Mouse (Mus musculus) bone marrow, adult 2 months (tissue): Measurements from ENCODE around the gene Cyp4f17. TPM values are rescaled to one million over a fixed set of nuclear protein-coding genes. Genes with fewer than 3 reads are reported as not detected.
"Not testable (repeated sequence)": the region's sequence is repeated elsewhere in the genome, so short reads cannot be mapped to it uniquely, and the experiment has no call there.

Experiments
- H3K27ac ChIP-seq: fragments of 200-500 bp; 2 replicates; pipeline ENCODE4 v1.5.1; 2012; ENCODE audit warnings: low read depth, mild to moderate bottlenecking, control low read depth, inconsistent platforms, low read length; ENCODE audit not compliant: control insufficient read depth, poor library complexity, insufficient read depth
- H3K4me1 ChIP-seq: fragments of 200-500 bp; 2 replicates; pipeline ENCODE4 v1.6.1; 2011; ENCODE audit warnings: low read length; ENCODE audit not compliant: control insufficient read depth, insufficient read depth
- H3K4me3 ChIP-seq: fragments of 200-500 bp; replicated peaks from 2 replicates; pipeline ENCODE3; 2011; ENCODE audit warnings: mild to moderate bottlenecking, low read depth, low read length, control low read depth; ENCODE audit not compliant: control insufficient read depth
- POLR2A ChIP-seq: fragments of 200-500 bp; IDR thresholded peaks from 2 replicates; pipeline ENCODE4 v1.6.1; 2011; ENCODE audit warnings: low read depth, mild to moderate bottlenecking, control low read depth, low read length, borderline replicate concordance; ENCODE audit not compliant: control insufficient read depth
- WGBS: fragments of 180-500 bp; shearing (Covaris S2); methylation state at CpG from one replicate; pipeline ENCODE4 v1.1.7; 2018; 5-methylcytosine and 5-hydroxymethylcytosine counted together
- polyA plus RNA-seq: library from polyadenylated mRNA; stranded (reverse); fragments of >200 nt; gene quantifications from 2 replicates; pipeline ENCODE4 v1.2.4, GENCODE M21; 2011; ENCODE audit warnings: low replicate concordance; ENCODE audit not compliant: missing spikeins, insufficient read depth, insufficient read length

The Cyp4f17 gene
- polyA plus RNA-seq, 1 experiment: 3.3 TPM

DNA sequence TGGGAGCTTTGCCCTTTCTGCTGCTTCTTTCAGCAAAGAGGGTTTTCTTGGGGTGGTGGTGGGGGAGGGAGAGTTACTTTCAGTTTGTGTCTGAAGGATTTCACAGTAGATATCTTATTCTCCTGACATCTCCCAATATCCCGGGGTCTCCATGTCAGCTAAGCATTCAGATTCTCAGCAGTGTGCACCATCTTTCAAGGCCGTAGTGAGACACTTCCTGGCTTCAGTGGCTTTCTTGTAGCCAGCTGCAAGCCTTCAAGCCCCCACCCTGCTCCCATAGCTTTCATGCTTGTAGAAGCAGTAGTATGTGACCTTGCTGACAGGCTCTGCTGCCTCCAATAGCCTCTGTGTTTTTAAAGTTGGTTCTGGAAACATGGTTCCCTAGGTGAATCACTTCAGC lies 67.4 kb downstream of the Cyp4f17 start:
- whole genome bisulfite sequencing: 67% methylated on average over 2 of the region's 2 CpGs
- not testable (repeated sequence) for H3K4me3 ChIP-seq, H3K4me1 ChIP-seq, H3K27ac ChIP-seq

DNA sequence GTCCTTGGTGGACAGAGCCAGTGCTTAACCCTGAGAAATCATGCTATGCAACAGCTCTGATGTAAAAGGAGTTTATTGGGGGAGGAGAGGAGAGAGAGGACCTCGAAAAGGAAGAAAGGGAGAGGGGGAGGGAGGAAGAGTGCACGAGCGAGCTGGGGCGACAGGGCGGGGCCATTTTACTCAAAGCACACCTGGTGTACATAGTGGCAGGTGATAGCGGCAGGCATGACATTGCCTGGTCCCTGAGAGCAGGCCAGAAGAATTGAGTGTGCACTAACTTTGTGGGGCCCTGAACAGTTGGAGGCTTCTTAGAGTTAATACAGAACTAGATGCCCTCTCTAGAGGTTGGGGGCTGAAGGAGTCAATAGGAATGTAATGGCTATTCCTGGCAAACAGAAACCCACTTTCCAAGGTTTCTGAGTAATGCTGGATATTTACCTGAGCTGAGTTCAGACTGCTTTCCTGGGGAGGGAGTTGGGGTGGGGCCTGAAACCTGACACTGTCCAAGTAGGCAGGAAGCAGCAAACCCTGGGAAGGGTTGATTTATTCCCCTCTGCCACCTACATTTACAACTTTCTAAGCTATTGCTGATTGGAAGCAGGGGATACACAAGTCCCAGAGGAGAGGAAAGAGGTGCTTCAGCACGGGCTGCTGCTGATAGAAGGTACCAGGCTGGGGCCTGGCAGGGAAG lies 71.8 kb downstream of the Cyp4f17 start:
- no peaks in the 10 kb centered on the region; the same call in 1 of the 2 replicates for H3K4me1 ChIP-seq
- H3K27ac ChIP-seq: no peak overlapping the region
- no peak overlapping the region for H3K4me3 ChIP-seq
- 59% methylated on average over 7 of the region's 7 CpGs for WGBS
- no peak for TF ChIP-seq POLR2A

Other genes starting within 250 kb of the Cyp4f17 start
- 43.6 and 129 TPM in 2 replicates for gene Brd4, start 221.3 kb upstream of the Cyp4f17 start, polyA plus RNA-seq
- 76.5 and 113 TPM in 2 replicates for gene Akap8, start 184.8 kb upstream of the Cyp4f17 start, polyA plus RNA-seq
- 141 and 225 TPM in 2 replicates for gene Akap8l, start 155.4 kb upstream of the Cyp4f17 start, polyA plus RNA-seq
- gene Wiz, start 116.6 kb upstream of the Cyp4f17 start, polyA plus RNA-seq: 11.8 and 15.5 TPM in 2 replicates
- gene Rasal3, start 102.5 kb upstream of the Cyp4f17 start, polyA plus RNA-seq: 20.7 and 58.8 TPM in 2 replicates
- 0.95 and 3.4 TPM in 2 replicates for gene Pglyrp2, start 81.9 kb upstream of the Cyp4f17 start, polyA plus RNA-seq
- gene Cyp4f39, start 53.3 kb upstream of the Cyp4f17 start, polyA plus RNA-seq: 0.88 and 0.95 TPM in 2 replicates
- 3.4 and 10.1 TPM in 2 replicates for gene Cyp4f16, start 30.5 kb downstream of the Cyp4f17 start, polyA plus RNA-seq
- gene Cyp4f37, start 115.3 kb downstream of the Cyp4f17 start, polyA plus RNA-seq: not detected in 2 replicates
- gene Cyp4f40, start 152.8 kb downstream of the Cyp4f17 start, polyA plus RNA-seq: not detected in 2 replicates
- gene Cyp4f15, start 179.6 kb downstream of the Cyp4f17 start, polyA plus RNA-seq: 0.97 TPM in 1 of 2 replicates, not detected in the other